Mouse (Mus musculus) midbrain, embryonic 15.5 days (tissue): ENCODE data around the gene Mip. TPM values are rescaled to one million over a fixed set of nuclear protein-coding genes. Genes with fewer than 3 reads are reported as not detected.
"Not testable (repeated sequence)": the region's sequence is repeated elsewhere in the genome, so short reads cannot be mapped to it uniquely, and the experiment has no call there.

Experiments
- ATAC-seq: fragments of 200-750 bp; cut with Nextera tagmentation; replicated peaks from 2 replicates; pipeline ENCODE4 v1.8.0; 2017; ENCODE audit warnings: moderate TSS enrichment
- H3K27ac ChIP-seq: fragments of 300-500 bp; sonication (generic); 2 replicates; pipeline ENCODE4 v1.5.1; 2015; ENCODE audit warnings: mild to moderate bottlenecking, inconsistent platforms
- H3K27me3 ChIP-seq: fragments of 300-500 bp; sonication (generic); replicated peaks from 2 replicates; pipeline ENCODE4 v1.6.1; 2015; ENCODE audit warnings: inconsistent platforms
- H3K36me3 ChIP-seq: fragments of 300-500 bp; sonication (generic); replicated peaks from 2 replicates; pipeline ENCODE4 v1.6.1; 2015; ENCODE audit warnings: inconsistent platforms
- H3K4me1 ChIP-seq: fragments of 300-500 bp; sonication (generic); 2 replicates; pipeline ENCODE4 v1.6.1; 2015; ENCODE audit warnings: inconsistent platforms
- H3K4me2 ChIP-seq: fragments of 300-500 bp; sonication (generic); 2 replicates; pipeline ENCODE4 v1.6.1; 2015; ENCODE audit warnings: inconsistent platforms, mild to moderate bottlenecking, moderate library complexity
- H3K4me3 ChIP-seq: fragments of 300-500 bp; sonication (generic); 2 replicates; pipeline ENCODE4 v1.5.1; 2015; ENCODE audit warnings: mild to moderate bottlenecking, inconsistent platforms
- H3K9ac ChIP-seq: fragments of 300-500 bp; sonication (generic); 2 replicates; pipeline ENCODE4 v1.6.1; 2015; ENCODE audit warnings: mild to moderate bottlenecking, inconsistent platforms
- H3K9me3 ChIP-seq: fragments of 300-500 bp; sonication (generic); 2 replicates; pipeline ENCODE4 v1.6.1; 2016; ENCODE audit warnings: inconsistent platforms
- WGBS: fragments of 180-500 bp; shearing (Covaris S2); methylation state at CpG from one replicate; pipeline ENCODE4 v1.1.7; 2015; ENCODE audit warnings: mixed read lengths; 5-methylcytosine and 5-hydroxymethylcytosine counted together
- polyA plus RNA-seq: library from polyadenylated mRNA; unstranded; fragments of >200 nt; fragmentation: Nextera tagmentation; extraction: Ambion mirVana; gene quantifications from 2 replicates; pipeline ENCODE4 v1.2.1, GENCODE M21; 2015

Mip gene
- polyA plus RNA-seq = 0.09 TPM in 1 of 2 replicates, not detected in the other

DNA sequence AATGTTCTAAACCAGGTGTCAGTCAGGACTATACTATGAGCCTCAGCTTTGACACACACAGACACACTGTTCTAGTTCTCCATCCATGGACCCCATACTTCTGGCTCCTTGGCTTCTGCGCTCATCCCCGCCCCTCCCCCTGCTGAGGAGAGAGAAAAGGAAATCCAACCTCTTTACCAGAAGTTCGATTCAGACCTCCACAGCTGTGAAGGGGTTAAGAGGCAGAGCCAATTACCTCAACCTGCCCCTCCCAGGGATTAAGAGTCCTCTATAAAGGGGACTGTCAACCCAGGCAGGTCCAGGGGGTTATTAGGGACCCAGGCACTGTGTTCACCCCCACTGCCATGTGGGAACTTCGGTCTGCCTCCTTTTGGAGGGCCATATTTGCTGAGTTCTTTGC is at the start of gene Mip:
TSS of gene Mip (plus strand) at position 301 of the 400 bp plus-strand sequence.
- Histone ChIP-seq H3K4me3 (no peak within 1 kb of the TSS), H3K9me3 (no peaks in the 10 kb centered on the region), H3K4me2 (no peak within 1 kb of the TSS), H3K27me3 (no peaks in the 10 kb centered on the region), H3K27ac (no peak within 1 kb of the TSS), H3K36me3 (no peaks in the 10 kb centered on the region), H3K4me1 (no peaks in the 10 kb centered on the region), H3K9ac (no peak within 1 kb of the TSS)
- WGBS = 31% methylated on average over 4 of the region's 4 CpGs
- no peak for ATAC-seq

DNA sequence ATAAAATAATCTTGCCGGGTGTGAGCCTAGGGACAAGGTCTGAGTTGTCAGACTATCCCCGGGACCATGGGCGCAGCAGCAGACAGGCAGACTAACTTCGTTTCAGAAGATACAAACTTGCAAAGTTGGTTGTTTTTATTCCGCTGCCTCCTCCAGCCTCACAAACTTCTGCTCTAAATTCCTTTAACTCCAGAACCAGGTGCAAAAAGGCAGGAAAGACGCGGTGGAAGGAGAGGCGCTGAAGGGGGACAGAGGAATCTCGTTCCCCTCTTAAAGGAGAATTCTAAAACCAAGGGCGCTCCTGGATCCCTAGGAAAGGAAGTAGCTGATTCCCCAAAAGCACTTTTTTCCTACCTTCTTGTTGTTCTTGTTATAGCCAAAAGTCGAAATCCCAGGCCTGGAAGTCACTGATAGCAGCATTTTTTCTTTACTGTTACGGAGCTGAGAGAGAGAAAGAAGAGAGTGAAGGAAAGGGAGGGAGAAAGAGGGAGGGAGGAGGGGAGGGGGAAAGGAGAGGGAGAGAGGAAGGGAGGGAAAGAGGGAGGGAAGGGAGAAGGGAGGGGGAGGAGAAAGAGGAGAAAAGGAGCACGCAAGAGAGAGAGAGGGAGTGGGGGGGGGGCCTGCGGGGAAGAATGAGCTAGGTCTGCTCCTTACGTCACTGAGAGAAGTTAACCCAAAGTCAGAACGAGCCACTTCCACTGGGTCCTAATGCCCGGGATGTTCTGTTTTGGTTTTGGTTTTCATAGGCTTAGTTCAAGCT is 49.5 kb upstream of the Mip start:
- Histone ChIP-seq H3K27me3 (no peaks in the 10 kb centered on the region), H3K4me3 (peak overlapping the region; percentile 40), H3K27ac (peak overlapping the region; percentile 26; the same call in 1 of the 2 replicates), H3K9ac (peak overlapping the region; percentile 19), H3K4me2 (peak overlapping the region; percentile 58), H3K36me3 (no peaks in the 10 kb centered on the region), H3K4me1 (peaks cover 10% of the 10 kb centered on the region), H3K9me3 (no peaks in the 10 kb centered on the region)
- 0% methylated on average over 17 of the region's 17 CpGs for WGBS
- peak; percentile 85; the same call in 1 of the 2 replicates for ATAC-seq

DNA sequence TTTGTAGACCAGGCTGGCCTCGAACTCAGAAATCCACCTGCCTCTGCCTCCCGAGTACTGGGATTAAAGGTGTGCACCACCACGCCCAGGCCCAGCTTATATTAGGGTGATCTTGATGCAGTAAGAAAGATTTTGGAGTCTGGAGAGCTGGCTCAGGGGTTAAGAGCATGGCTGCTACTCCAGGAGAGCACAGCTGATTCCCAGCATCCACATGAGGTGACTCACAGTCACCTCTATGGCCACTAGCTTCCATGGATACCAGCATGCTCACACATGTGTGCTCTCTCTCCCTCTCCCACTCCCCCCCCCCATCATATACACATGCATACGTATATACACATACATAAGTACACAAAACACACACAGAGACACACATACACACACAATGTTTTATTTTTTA is 48.3 kb upstream of the Mip start:
- WGBS = 93% methylated on average over 4 of the region's 4 CpGs
- Histone ChIP-seq H3K4me1 (peaks cover 10% of the 10 kb centered on the region), H3K9me3 (no peaks in the 10 kb centered on the region), H3K9ac (no peak overlapping the region), H3K4me2 (no peak overlapping the region), H3K36me3 (no peaks in the 10 kb centered on the region), H3K27me3 (no peaks in the 10 kb centered on the region), H3K27ac (no peak overlapping the region), H3K4me3 (no peak overlapping the region)
- no peak for ATAC-seq

DNA sequence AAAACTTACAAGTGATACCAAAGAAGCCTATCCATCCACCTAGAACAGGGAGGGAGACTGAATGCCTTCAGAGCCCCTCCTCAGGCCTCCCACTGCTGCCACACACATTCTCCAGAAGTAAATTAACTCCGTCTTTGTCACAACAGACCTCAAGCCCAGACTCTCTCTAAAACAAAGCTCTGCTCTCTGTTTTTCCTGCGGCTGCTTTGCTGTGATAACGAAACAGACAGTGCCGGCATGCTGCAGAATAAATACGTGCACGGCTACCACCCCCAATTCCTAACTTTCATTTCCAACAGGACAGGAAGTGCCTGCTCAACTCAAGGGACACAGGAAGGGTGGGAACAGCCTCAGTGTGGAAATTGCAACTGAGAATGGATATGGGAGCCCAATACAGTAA is 45.6 kb upstream of the Mip start, which contains the start of gene Rbms2:
TSS of gene Rbms2 (minus strand) at position 309 of the 400 bp plus-strand sequence.
- Histone ChIP-seq H3K4me3 (no peak within 1 kb of the TSS), H3K4me2 (no peak within 1 kb of the TSS; the same call in 1 of the 2 replicates)

DNA sequence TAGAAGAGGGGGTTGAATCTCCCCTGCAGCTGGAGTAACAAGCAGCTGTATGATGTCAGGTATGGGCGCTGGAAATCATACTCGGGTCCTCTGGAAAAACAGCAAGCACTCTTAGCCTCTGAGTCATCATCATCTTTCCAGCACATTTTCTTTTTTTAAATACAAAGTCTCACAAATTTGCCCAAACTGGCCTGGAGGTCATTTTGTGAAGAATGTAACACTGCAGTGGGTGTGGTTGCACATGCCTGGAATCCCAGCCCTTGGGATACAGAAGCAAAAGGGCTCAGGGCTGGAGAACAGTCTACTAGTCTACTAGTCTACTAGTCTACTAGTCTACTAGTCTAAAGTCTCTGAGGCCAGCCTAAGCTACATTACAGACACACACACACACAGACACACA is 41.3 kb upstream of the Mip start:
- H3K4me3 ChIP-seq = no peak overlapping the region
- no peak overlapping the region for H3K27ac ChIP-seq
- WGBS = 94% methylated on average over 2 of the region's 2 CpGs
- no peaks in the 10 kb centered on the region for H3K36me3 ChIP-seq
- no peaks in the 10 kb centered on the region for H3K27me3 ChIP-seq
- H3K9me3 ChIP-seq = no peaks in the 10 kb centered on the region
- ATAC-seq = no peak
- H3K4me2 ChIP-seq = no peak overlapping the region
- no peak overlapping the region for H3K9ac ChIP-seq
- H3K4me1 ChIP-seq = no peaks in the 10 kb centered on the region; the same call in 1 of the 2 replicates

More for the DNA sequence above, 45.6 kb upstream of the Mip start, which contains the start of gene Rbms2:
- Histone ChIP-seq H3K27ac (no peak within 1 kb of the TSS), H3K27me3 (no peaks in the 10 kb centered on the region), H3K9me3 (no peaks in the 10 kb centered on the region), H3K4me1 (peaks cover 10% of the 10 kb centered on the region), H3K36me3 (no peaks in the 10 kb centered on the region), H3K9ac (no peak within 1 kb of the TSS)
- 5% methylated on average over 6 of the region's 6 CpGs for WGBS
- ATAC-seq = no peak

DNA sequence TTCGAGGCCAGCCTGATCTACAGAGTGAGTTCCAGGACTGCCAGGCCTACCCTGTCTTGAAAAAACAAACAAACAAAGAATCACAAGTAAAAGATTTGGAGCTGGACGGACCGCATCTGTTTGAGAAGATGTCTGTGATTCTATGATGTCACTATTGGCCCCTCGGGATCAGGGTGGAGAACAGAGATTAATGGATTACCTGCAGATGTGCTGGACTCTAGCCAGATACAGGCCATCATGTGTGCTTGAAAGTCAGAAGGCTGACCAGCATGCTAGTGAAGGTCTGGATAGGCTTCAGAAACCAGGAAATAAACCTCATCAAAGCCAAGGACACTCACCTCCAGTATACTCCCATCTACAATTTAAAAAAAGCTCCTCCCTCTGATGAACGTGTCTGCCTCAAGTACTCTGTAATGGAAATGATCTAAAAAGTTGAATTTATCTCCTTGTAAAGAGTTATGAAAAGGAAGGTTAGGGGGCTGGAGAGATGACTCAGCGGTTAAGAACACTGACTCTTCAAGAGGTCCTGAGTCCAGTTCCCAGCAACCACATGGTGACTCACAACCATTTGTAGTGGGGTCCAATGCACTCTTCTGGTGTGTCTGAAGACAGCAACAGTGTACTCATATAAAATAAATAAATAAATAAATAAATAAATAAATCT is 40.2 kb upstream of the Mip start:
- Histone ChIP-seq H3K4me1 (no peaks in the 10 kb centered on the region; the same call in 1 of the 2 replicates), H3K27ac (no peak overlapping the region), H3K36me3 (no peaks in the 10 kb centered on the region), H3K4me3 (no peak overlapping the region), H3K4me2 (no peak overlapping the region), H3K9ac (no peak overlapping the region), H3K9me3 (no peaks in the 10 kb centered on the region), H3K27me3 (no peaks in the 10 kb centered on the region; the same call in 1 of the 2 replicates)
- 76% methylated on average over 6 of the region's 6 CpGs for WGBS
- no peak for ATAC-seq

DNA sequence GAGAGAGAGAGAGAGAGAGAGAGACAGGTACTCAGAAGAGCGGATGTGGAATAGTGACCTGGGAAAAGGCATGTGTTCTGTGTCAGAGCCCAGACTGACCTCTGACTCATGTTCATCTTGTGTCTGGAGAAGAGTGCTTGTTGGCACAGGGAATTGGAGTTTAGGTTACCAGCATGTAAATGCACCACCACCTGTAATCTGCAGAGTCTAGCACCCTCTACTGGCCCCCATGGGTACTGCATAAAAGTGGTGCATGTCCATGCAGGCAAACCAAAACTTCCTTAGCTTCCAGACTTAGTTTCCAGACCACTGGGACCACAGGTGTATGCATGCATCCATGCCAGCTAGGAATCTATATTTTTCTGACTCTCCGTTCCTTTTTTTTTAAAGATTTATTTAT is 39.7 kb upstream of the Mip start:
- no peak overlapping the region for H3K4me3 ChIP-seq
- 46% methylated on average over 2 of the region's 2 CpGs for whole genome bisulfite sequencing
- no peaks in the 10 kb centered on the region; the same call in 1 of the 2 replicates for H3K27me3 ChIP-seq
- H3K4me2 ChIP-seq = no peak overlapping the region
- H3K4me1 ChIP-seq = no peaks in the 10 kb centered on the region; the same call in 1 of the 2 replicates
- no peaks in the 10 kb centered on the region for H3K9me3 ChIP-seq
- ATAC-seq = no peak
- no peak overlapping the region for H3K9ac ChIP-seq
- no peak overlapping the region for H3K27ac ChIP-seq
- H3K36me3 ChIP-seq = no peaks in the 10 kb centered on the region

DNA sequence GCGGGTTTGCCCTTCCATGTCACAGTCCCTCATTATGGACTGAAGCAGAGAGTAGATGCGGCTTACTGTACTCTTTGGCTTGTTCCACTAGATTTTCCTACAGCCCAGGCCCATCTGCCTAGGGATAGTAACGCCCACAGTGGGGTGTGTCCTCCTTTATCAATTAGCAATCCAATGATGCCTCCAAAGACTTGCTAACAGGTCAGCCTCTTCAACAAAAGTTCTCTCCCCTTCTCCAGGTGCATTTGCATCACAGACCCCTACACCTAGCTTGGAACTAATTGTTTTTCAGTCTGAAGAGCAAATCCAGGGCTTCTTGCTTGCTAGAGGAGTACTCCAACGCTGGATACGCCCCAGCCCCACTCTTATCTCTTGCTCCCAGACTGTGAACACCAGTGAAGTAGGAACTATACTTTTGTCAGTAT is 38.4 kb upstream of the Mip start:
- Histone ChIP-seq H3K36me3 (no peaks in the 10 kb centered on the region), H3K4me2 (no peak overlapping the region), H3K9me3 (no peaks in the 10 kb centered on the region), H3K27me3 (no peaks in the 10 kb centered on the region; the same call in 1 of the 2 replicates), H3K4me3 (no peak overlapping the region), H3K27ac (no peak overlapping the region), H3K4me1 (no peaks in the 10 kb centered on the region; the same call in 1 of the 2 replicates), H3K9ac (no peak overlapping the region)
- ATAC-seq = no peak
- 72% methylated on average over 5 of the region's 5 CpGs for WGBS

DNA sequence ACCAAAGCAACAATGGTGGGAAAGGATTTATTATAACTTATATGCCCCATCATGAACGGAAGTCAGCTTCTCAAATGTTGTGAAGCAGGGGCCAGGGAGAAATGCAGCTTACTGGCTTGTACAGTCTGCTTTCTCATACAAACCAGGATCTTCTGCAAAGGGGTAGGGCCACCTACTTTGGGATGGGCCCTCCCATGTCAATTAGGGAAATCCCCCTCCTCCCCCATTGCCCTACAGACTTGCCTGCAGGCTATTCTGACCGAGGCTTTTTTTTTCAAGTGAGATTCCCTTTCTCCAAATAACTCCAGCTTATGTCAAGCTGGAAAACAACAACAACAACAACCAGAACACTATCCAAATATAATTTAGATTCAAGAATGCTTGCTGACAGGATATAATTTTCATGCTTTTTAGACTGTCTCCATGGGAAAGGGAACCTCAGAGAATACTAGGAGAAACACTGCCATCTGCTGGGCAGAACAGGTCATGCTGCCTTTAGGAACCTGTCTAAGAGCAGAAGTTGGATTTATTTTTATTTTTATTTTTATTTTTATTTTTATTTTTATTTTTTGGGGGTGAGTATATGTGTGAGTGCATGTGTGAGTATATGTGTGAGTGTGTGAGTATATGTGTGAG is 37.3 kb upstream of the Mip start:
- H3K4me2 ChIP-seq = no peak overlapping the region
- no peaks in the 10 kb centered on the region for H3K9me3 ChIP-seq
- WGBS = 45% methylated on average over 2 of the region's 2 CpGs
- ATAC-seq = no peak
- H3K27ac ChIP-seq = no peak overlapping the region
- H3K4me1 ChIP-seq = no peaks in the 10 kb centered on the region; the same call in 1 of the 2 replicates
- H3K36me3 ChIP-seq = no peaks in the 10 kb centered on the region
- H3K27me3 ChIP-seq = peaks cover 5% of the 10 kb centered on the region; the same call in 1 of the 2 replicates
- no peak overlapping the region for H3K9ac ChIP-seq
- H3K4me3 ChIP-seq = no peak overlapping the region

DNA sequence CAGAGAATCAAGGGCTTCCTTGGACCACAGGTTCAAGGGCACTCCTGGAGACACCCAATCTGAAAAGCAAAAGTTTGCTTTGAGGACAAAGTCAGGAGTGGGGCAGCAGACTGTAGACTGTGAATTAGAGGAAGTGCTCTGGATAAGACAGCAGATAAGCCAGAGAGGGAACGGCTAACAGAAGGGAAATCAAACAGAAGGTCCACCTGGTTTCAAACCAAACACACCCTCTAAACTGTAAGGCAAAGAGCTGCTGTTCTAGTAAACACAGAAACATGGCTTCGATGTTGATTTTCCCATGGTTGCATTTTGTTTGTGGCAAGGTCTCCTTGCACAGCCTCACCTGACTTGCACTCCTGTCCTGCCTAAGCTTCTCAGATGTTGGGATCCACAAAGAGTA is 34.2 kb upstream of the Mip start:
- no peak overlapping the region for H3K9ac ChIP-seq
- H3K4me2 ChIP-seq = no peak overlapping the region
- 90% methylated on average over 2 of the region's 2 CpGs for WGBS
- ATAC-seq = no peak
- H3K27me3 ChIP-seq = peaks cover 18% of the 10 kb centered on the region
- no peaks in the 10 kb centered on the region for H3K36me3 ChIP-seq
- no peaks in the 10 kb centered on the region for H3K9me3 ChIP-seq
- no peak overlapping the region for H3K27ac ChIP-seq
- H3K4me1 ChIP-seq = peaks cover 14% of the 10 kb centered on the region
- H3K4me3 ChIP-seq = no peak overlapping the region

DNA sequence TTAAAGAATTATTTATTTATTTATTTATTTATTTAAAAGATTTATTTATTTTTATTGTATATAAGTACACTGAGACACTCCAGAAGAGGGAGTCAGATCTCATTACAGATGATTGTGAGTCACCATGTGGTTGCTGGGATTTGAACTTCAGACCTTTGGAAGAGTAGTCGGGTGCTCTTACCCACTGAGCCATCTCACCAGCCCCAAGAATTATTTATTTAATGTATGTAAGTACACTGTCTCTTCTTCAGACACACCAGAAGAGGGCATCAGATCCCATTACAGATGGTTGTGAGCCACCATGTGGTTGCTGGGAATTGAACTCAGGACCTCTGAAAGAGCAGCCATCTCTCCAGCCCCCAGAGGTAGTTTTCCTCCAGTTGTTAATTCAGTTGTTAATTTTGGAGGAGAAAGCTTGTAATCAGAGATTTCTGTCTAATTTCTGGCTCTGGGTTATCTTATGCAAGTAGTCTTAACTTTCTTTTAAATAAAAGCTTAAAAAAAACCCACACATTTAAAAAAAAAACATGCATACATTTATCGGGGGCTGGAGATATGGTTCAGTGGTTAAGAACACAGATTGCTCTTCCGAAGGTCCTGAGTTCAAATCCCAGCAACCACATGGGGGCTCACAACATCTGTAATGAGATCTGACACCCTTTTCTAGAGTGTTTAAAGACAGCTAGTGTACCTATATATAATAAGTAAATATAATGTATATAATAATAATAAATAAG is 33.4 kb upstream of the Mip start:
- peaks cover 14% of the 10 kb centered on the region for H3K4me1 ChIP-seq

More for the DNA sequence above, 33.4 kb upstream of the Mip start:
- 89% methylated on average over 3 of the region's 3 CpGs for WGBS
- H3K4me3 ChIP-seq, ATAC-seq, H3K27ac ChIP-seq, H3K9ac ChIP-seq, H3K9me3 ChIP-seq, H3K36me3 ChIP-seq, H3K4me2 ChIP-seq: not testable (repeated sequence)
- peaks cover 21% of the 10 kb centered on the region for H3K27me3 ChIP-seq
